Mouse (Mus musculus) heart, embryonic 14.5 days (tissue): Measurements from ENCODE around the gene AL607142.1. TPM values are rescaled to one million over a fixed set of nuclear protein-coding genes. Genes with fewer than 3 reads are reported as not detected.

Experiments
- ATAC-seq: fragments of 200-750 bp; cut with Nextera tagmentation; 2 replicates; pipeline ENCODE4 v1.8.0; 2017; ENCODE audit warnings: low read depth, moderate TSS enrichment; ENCODE audit not compliant: insufficient number of reproducible peaks, insufficient read depth, low FRiP score
- H3K27ac ChIP-seq, 2 experiments: fragments of 200-500 bp in 1 of 2; fragments of 300-500 bp in 1 of 2; sonication (generic) in 1 of 2; replicated peaks in 1 of 2; 2 replicates each; pipeline ENCODE4 v1.5.1; 2012 to 2014; ENCODE audit warnings: low read depth in 2 of 2, low read length in 2 of 2, control low read depth in 1 of 2, mild to moderate bottlenecking in 1 of 2, mixed read lengths in 1 of 2; ENCODE audit not compliant: control insufficient read depth in 1 of 2, insufficient read depth in 1 of 2
- H3K27me3 ChIP-seq: fragments of 300-500 bp; sonication (generic); 2 replicates; pipeline ENCODE4 v1.6.1; 2014; ENCODE audit warnings: mild to moderate bottlenecking, low read length, control low read depth; ENCODE audit not compliant: control insufficient read depth, insufficient read depth
- H3K36me3 ChIP-seq: fragments of 300-500 bp; sonication (generic); 2 replicates; pipeline ENCODE4 v1.6.1; 2014; ENCODE audit warnings: mild to moderate bottlenecking, control low read depth, low read length, mixed read lengths; ENCODE audit not compliant: control insufficient read depth, insufficient read depth
- H3K4me1 ChIP-seq, 2 experiments: fragments of 200-500 bp in 1 of 2; fragments of 300-500 bp in 1 of 2; sonication (generic) in 1 of 2; 2 replicates each; pipeline ENCODE4 v1.6.1; 2012 to 2014; ENCODE audit warnings: low read length in 2 of 2, control low read depth in 1 of 2, mixed read lengths in 1 of 2; ENCODE audit not compliant: control insufficient read depth in 2 of 2, insufficient read depth in 2 of 2
- H3K4me2 ChIP-seq: fragments of 300-500 bp; sonication (generic); 2 replicates; pipeline ENCODE4 v1.6.1; 2014; ENCODE audit warnings: mild to moderate bottlenecking, low read length
- H3K4me3 ChIP-seq, 2 experiments: fragments of 200-500 bp in 1 of 2; fragments of 300-500 bp in 1 of 2; sonication (generic) in 1 of 2; 2 replicates each; pipeline ENCODE4 v1.5.1; 2012 to 2014; ENCODE audit warnings: low read length in 2 of 2, mild to moderate bottlenecking in 2 of 2, control low read depth in 1 of 2, low read depth in 1 of 2, moderate library complexity in 1 of 2; ENCODE audit not compliant: control insufficient read depth in 1 of 2, insufficient read depth in 1 of 2
- H3K9ac ChIP-seq: fragments of 300-500 bp; sonication (generic); 2 replicates; pipeline ENCODE4 v1.6.1; 2014; ENCODE audit warnings: mild to moderate bottlenecking, low read length
- H3K9me3 ChIP-seq: fragments of 300-500 bp; sonication (generic); 2 replicates; pipeline ENCODE4 v1.6.1; 2016; ENCODE audit warnings: low read length, control low read depth; ENCODE audit not compliant: control insufficient read depth
- WGBS: fragments of 180-500 bp; shearing (Covaris S2); extraction: QIAGEN DNeasy Blood & Tissue Kit; methylation state at CpG from one replicate; pipeline ENCODE4 v1.1.7; 2014; 5-methylcytosine and 5-hydroxymethylcytosine counted together
- polyA plus RNA-seq: library from polyadenylated mRNA; unstranded; fragments of >200 nt; fragmentation: Nextera tagmentation; extraction: Ambion mirVana; gene quantifications from 2 replicates; pipeline ENCODE4 v1.2.1, GENCODE M21; 2014

Gene AL607142.1
- polyA plus RNA-seq, 1 experiment from 2014 or later: not detected

DNA sequence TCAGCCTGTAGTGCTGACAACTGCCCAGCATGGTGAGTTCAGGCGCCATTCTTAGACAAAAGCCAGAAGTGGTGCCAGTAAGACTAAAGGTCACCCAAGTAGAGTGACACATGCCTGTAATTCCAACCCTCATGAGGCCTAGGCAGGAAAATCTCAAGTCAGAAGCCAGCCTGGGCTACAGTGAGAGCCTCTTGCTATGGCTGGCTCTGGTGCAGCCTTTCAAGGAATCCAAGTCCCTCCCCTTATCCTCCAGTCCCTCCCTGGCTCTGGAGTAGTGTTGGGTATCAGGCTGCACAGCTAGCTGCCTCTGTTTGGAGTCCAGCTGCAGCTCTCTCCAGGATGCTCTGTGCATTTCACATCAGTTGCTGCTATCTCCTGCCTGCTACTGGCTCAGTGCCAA is 77.0 kb downstream of the AL607142.1 start:
- H3K4me2 ChIP-seq: no peak overlapping the region
- H3K27ac ChIP-seq: no peak overlapping the region
- no peaks in the 10 kb centered on the region for H3K36me3 ChIP-seq
- peaks cover 12 to 33% of the 10 kb centered on the region in 2 experiments; a peak in 3 of 4 replicates for H3K4me1 ChIP-seq
- H3K9ac ChIP-seq: no peak overlapping the region
- H3K27me3 ChIP-seq: no peaks in the 10 kb centered on the region
- no peak for ATAC-seq
- 11% methylated on average over 1 of the region's 1 CpGs for WGBS
- no peaks in the 10 kb centered on the region for H3K9me3 ChIP-seq
- no peak overlapping the region for H3K4me3 ChIP-seq

DNA sequence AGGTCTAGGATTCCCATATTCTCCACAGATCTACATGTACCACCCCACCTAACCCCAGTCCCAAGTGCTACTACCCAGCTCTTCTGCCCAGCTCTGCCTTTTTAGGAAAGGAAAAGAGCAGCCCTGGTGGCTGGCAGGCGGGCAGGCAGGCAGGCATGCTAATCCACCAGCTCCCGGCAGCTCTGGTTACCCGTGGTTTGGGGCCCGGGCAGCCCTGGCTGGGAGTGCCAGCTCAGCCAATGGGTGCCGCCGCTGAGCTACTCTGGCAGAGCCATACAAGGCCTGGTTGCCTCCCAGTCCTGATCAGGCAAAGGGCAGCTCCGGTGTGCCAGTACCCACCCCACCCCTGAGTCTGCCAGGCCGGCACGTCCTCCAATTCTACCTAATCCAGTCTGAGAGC is 78.1 kb downstream of the AL607142.1 start:
- WGBS: 79% methylated on average over 9 of the region's 9 CpGs
- no peak for ATAC-seq
- Histone ChIP-seq H3K4me2 (no peak overlapping the region), H3K36me3 (no peaks in the 10 kb centered on the region), H3K27me3 (no peaks in the 10 kb centered on the region), H3K9me3 (no peaks in the 10 kb centered on the region), H3K4me1 (peaks cover 12 to 33% of the 10 kb centered on the region in 2 experiments; a peak in 3 of 4 replicates), H3K27ac (no peak overlapping the region), H3K9ac (no peak overlapping the region), H3K4me3 (no peak overlapping the region)

Other genes starting within 250 kb of the AL607142.1 start
- gene Edn2, start 96.2 kb downstream of the AL607142.1 start, polyA plus RNA-seq: 0.44 and 1.0 TPM in 2 replicates
- 0.18 and 0.24 TPM in 2 replicates for gene Foxo6, start 222.4 kb downstream of the AL607142.1 start, polyA plus RNA-seq